Mouse (Mus musculus): ENCODE data around the gene Sh3rf1. TPM values are rescaled to one million over a fixed set of nuclear protein-coding genes. Genes with fewer than 3 reads are reported as not detected.

Sh3rf1 gene
- polyA plus RNA-seq, 1 experiment from 2014 or later, result 8.6 TPM

GRCm38 (mm10) chr8:61243491-61243890, 19.8 kb downstream of the Sh3rf1 start:
- DNase-seq (ENCODE audit: low spot score) (no peak), ATAC-seq (ENCODE audit: insufficient number of reproducible peaks, low FRiP score, low TSS enrichment, low read depth) (no peak)

GRCm38 (mm10) chr8:61244157-61244556, 20.5 kb downstream of the Sh3rf1 start:
- Histone ChIP-seq H3K4me3 (ENCODE audit: low read depth, low read length) (no peak overlapping the region), H3K9me3 (ENCODE audit: control insufficient read depth, low read length) (no peaks in the 10 kb centered on the region), H3K4me1 (ENCODE audit: control insufficient read depth, insufficient read depth, low read length) (no peaks in the 10 kb centered on the region), H3K27ac (replicated peaks; ENCODE audit: low read depth, low read length) (no peak overlapping the region), H3K27me3 (ENCODE audit: control insufficient read depth, insufficient read depth, low read length) (no peaks in the 10 kb centered on the region), H3K9ac (ENCODE audit: low read length) (no peak overlapping the region), H3K4me2 (ENCODE audit: low read depth, severe bottlenecking) (no peak overlapping the region), H3K36me3 (ENCODE audit: control insufficient read depth, insufficient read depth, low read length) (no peaks in the 10 kb centered on the region)
- no peak for ATAC-seq (ENCODE audit: insufficient number of reproducible peaks, low FRiP score, low TSS enrichment, low read depth)
- no peak for DNase-seq (ENCODE audit: low spot score)
- WGBS, result 95% methylated on average over 7 of the region's 7 CpGs

More at GRCm38 (mm10) chr8:61243491-61243890, 19.8 kb downstream of the Sh3rf1 start:
- no peaks in the 10 kb centered on the region for H3K27me3 ChIP-seq (ENCODE audit: control insufficient read depth, insufficient read depth, low read length)
- H3K4me3 ChIP-seq (ENCODE audit: low read depth, low read length), result no peak overlapping the region
- no peaks in the 10 kb centered on the region for H3K9me3 ChIP-seq (ENCODE audit: control insufficient read depth, low read length)
- H3K36me3 ChIP-seq (ENCODE audit: control insufficient read depth, insufficient read depth, low read length), result no peaks in the 10 kb centered on the region
- 93% methylated on average over 5 of the region's 5 CpGs for WGBS
- no peaks in the 10 kb centered on the region for H3K4me1 ChIP-seq (ENCODE audit: control insufficient read depth, insufficient read depth, low read length)
- no peak overlapping the region for H3K4me2 ChIP-seq (ENCODE audit: low read depth, severe bottlenecking)
- H3K9ac ChIP-seq (ENCODE audit: low read length), result no peak overlapping the region
- no peak overlapping the region for H3K27ac ChIP-seq (replicated peaks; ENCODE audit: low read depth, low read length)

- Histone ChIP-seq H3K4me3 (ENCODE audit: low read depth, low read length) (no peak overlapping the region), H3K36me3 (ENCODE audit: control insufficient read depth, insufficient read depth, low read length) (no peaks in the 10 kb centered on the region), H3K4me1 (ENCODE audit: control insufficient read depth, insufficient read depth, low read length) (no peaks in the 10 kb centered on the region), H3K27ac (replicated peaks; ENCODE audit: low read depth, low read length) (no peak overlapping the region), H3K9me3 (ENCODE audit: control insufficient read depth, low read length) (no peaks in the 10 kb centered on the region), H3K9ac (ENCODE audit: low read length) (no peak overlapping the region), H3K27me3 (ENCODE audit: control insufficient read depth, insufficient read depth, low read length) (no peaks in the 10 kb centered on the region), H3K4me2 (ENCODE audit: low read depth, severe bottlenecking) (no peak overlapping the region)
- WGBS, result 73% methylated on average over 13 of the region's 13 CpGs
- DNase-seq (ENCODE audit: low spot score) (no peak), ATAC-seq (ENCODE audit: insufficient number of reproducible peaks, low FRiP score, low TSS enrichment, low read depth) (no peak)
Observed at GRCm38 (mm10) chr8:61247270-61248025, 23.8 kb downstream of the Sh3rf1 start.

- Histone ChIP-seq H3K9me3 (ENCODE audit: control insufficient read depth, low read length) (no peaks in the 10 kb centered on the region), H3K4me1 (ENCODE audit: control insufficient read depth, insufficient read depth, low read length) (no peaks in the 10 kb centered on the region), H3K27me3 (ENCODE audit: control insufficient read depth, insufficient read depth, low read length) (no peaks in the 10 kb centered on the region), H3K4me3 (ENCODE audit: low read depth, low read length) (no peak overlapping the region), H3K9ac (ENCODE audit: low read length) (no peak overlapping the region), H3K27ac (replicated peaks; ENCODE audit: low read depth, low read length) (no peak overlapping the region), H3K36me3 (ENCODE audit: control insufficient read depth, insufficient read depth, low read length) (no peaks in the 10 kb centered on the region), H3K4me2 (ENCODE audit: low read depth, severe bottlenecking) (no peak overlapping the region)
- ATAC-seq (ENCODE audit: insufficient number of reproducible peaks, low FRiP score, low TSS enrichment, low read depth) (no peak), DNase-seq (ENCODE audit: low spot score) (no peak)
- 94% methylated on average over 4 of the region's 4 CpGs for WGBS
Observed at GRCm38 (mm10) chr8:61249511-61249910, 25.8 kb downstream of the Sh3rf1 start.

- no peak for DNase-seq (ENCODE audit: low spot score)
- no peak overlapping the region for H3K4me2 ChIP-seq (ENCODE audit: low read depth, severe bottlenecking)
- H3K4me3 ChIP-seq (ENCODE audit: low read depth, low read length), result no peak overlapping the region
- no peak overlapping the region for H3K27ac ChIP-seq (replicated peaks; ENCODE audit: low read depth, low read length)
- no peaks in the 10 kb centered on the region for H3K27me3 ChIP-seq (ENCODE audit: control insufficient read depth, insufficient read depth, low read length)
- H3K4me1 ChIP-seq (ENCODE audit: control insufficient read depth, insufficient read depth, low read length), result no peaks in the 10 kb centered on the region
- 65% methylated on average over 5 of the region's 5 CpGs for WGBS
- no peaks in the 10 kb centered on the region for H3K9me3 ChIP-seq (ENCODE audit: control insufficient read depth, low read length)
- ATAC-seq (ENCODE audit: insufficient number of reproducible peaks, low FRiP score, low TSS enrichment, low read depth), result no peak
- H3K36me3 ChIP-seq (ENCODE audit: control insufficient read depth, insufficient read depth, low read length), result no peaks in the 10 kb centered on the region
- no peak overlapping the region for H3K9ac ChIP-seq (ENCODE audit: low read length)
Observed at GRCm38 (mm10) chr8:61254196-61254595, 30.5 kb downstream of the Sh3rf1 start.

GRCm38 (mm10) chr8:61258828-61259227, 35.2 kb downstream of the Sh3rf1 start:
- Histone ChIP-seq H3K27ac (replicated peaks; ENCODE audit: low read depth, low read length) (no peak overlapping the region), H3K36me3 (ENCODE audit: control insufficient read depth, insufficient read depth, low read length) (no peaks in the 10 kb centered on the region), H3K9me3 (ENCODE audit: control insufficient read depth, low read length) (no peaks in the 10 kb centered on the region), H3K4me3 (ENCODE audit: low read depth, low read length) (no peak overlapping the region), H3K27me3 (ENCODE audit: control insufficient read depth, insufficient read depth, low read length) (no peaks in the 10 kb centered on the region), H3K9ac (ENCODE audit: low read length) (no peak overlapping the region), H3K4me2 (ENCODE audit: low read depth, severe bottlenecking) (no peak overlapping the region), H3K4me1 (ENCODE audit: control insufficient read depth, insufficient read depth, low read length) (0 out of 2 replicates have a peak, but pooled peaks cover 2% of the 10 kb centered on the region)
- DNase-seq (ENCODE audit: low spot score), result no peak
- ATAC-seq (ENCODE audit: insufficient number of reproducible peaks, low FRiP score, low TSS enrichment, low read depth), result no peak
- 89% methylated on average over 9 of the region's 9 CpGs for WGBS

- DNase-seq (ENCODE audit: low spot score), result no peak
- no peak overlapping the region for H3K4me3 ChIP-seq (ENCODE audit: low read depth, low read length)
Observed at GRCm38 (mm10) chr8:61259526-61259925, 35.9 kb downstream of the Sh3rf1 start.

GRCm38 (mm10) chr8:61260530-61260929, 36.9 kb downstream of the Sh3rf1 start:
- Histone ChIP-seq H3K27me3 (ENCODE audit: control insufficient read depth, insufficient read depth, low read length) (no peaks in the 10 kb centered on the region), H3K9me3 (ENCODE audit: control insufficient read depth, low read length) (no peaks in the 10 kb centered on the region), H3K4me3 (ENCODE audit: low read depth, low read length) (no peak overlapping the region), H3K4me2 (ENCODE audit: low read depth, severe bottlenecking) (no peak overlapping the region), H3K36me3 (ENCODE audit: control insufficient read depth, insufficient read depth, low read length) (no peaks in the 10 kb centered on the region), H3K9ac (ENCODE audit: low read length) (no peak overlapping the region), H3K4me1 (ENCODE audit: control insufficient read depth, insufficient read depth, low read length) (0 out of 2 replicates have a peak, but pooled peaks cover 2% of the 10 kb centered on the region), H3K27ac (replicated peaks; ENCODE audit: low read depth, low read length) (no peak overlapping the region)
- ATAC-seq (ENCODE audit: insufficient number of reproducible peaks, low FRiP score, low TSS enrichment, low read depth), result no peak
- DNase-seq (ENCODE audit: low spot score), result no peak
- 84% methylated on average over 7 of the region's 7 CpGs for WGBS

More at GRCm38 (mm10) chr8:61259526-61259925, 35.9 kb downstream of the Sh3rf1 start:
- WGBS, result 92% methylated on average over 7 of the region's 7 CpGs
- H3K27me3 ChIP-seq (ENCODE audit: control insufficient read depth, insufficient read depth, low read length), result no peaks in the 10 kb centered on the region
- no peak overlapping the region for H3K4me2 ChIP-seq (ENCODE audit: low read depth, severe bottlenecking)
- H3K27ac ChIP-seq (replicated peaks; ENCODE audit: low read depth, low read length), result no peak overlapping the region
- no peaks in the 10 kb centered on the region for H3K36me3 ChIP-seq (ENCODE audit: control insufficient read depth, insufficient read depth, low read length)
- no peak overlapping the region for H3K9ac ChIP-seq (ENCODE audit: low read length)
- 0 out of 2 replicates have a peak, but pooled peaks cover 2% of the 10 kb centered on the region for H3K4me1 ChIP-seq (ENCODE audit: control insufficient read depth, insufficient read depth, low read length)
- no peaks in the 10 kb centered on the region for H3K9me3 ChIP-seq (ENCODE audit: control insufficient read depth, low read length)
- ATAC-seq (ENCODE audit: insufficient number of reproducible peaks, low FRiP score, low TSS enrichment, low read depth), result no peak

Data from limb, embryonic 11.5 days (tissue).